Mouse (Mus musculus): ENCODE measurements around the gene Fdx1l.

DNA sequence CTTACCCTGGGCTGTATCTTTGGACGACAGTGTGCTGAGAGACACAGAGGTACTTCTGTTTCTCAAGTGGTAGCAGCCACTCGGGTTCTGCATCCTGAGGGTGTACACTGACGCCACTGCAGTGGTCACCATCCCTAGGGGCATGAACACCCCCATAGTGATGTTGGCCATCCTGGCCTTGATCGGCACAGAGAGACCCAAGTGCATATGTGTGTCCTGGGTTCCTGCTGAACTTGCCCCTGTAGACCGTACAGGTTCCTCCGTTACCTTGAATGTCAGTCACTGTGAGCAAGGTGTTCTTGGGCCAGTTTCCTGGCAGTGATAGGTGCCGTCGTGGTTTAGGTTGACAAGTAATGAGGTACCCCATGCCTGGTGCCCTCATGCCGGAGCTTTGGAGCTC lies 20.0 kb upstream of the Fdx1l start:
- no peak for TF ChIP-seq EP300 (optimal IDR thresholded peaks at IDR 0.05)
- no peak for TF ChIP-seq CTCF (IDR thresholded peaks at IDR 0.05; ENCODE audit: low read depth)
